Mouse (Mus musculus) intestine, embryonic 16.5 days (tissue): Measurements from ENCODE around the gene Rrp1. TPM values are rescaled to one million over a fixed set of nuclear protein-coding genes. Genes with fewer than 3 reads are reported as not detected.
"Not testable (repeated sequence)": the region's sequence is repeated elsewhere in the genome, so short reads cannot be mapped to it uniquely, and the experiment has no call there.

Experiments
- ATAC-seq: fragments of 200-750 bp; cut with Nextera tagmentation; 2 replicates; pipeline ENCODE4 v1.8.0; 2017; ENCODE audit warnings: moderate TSS enrichment, moderate library complexity
- H3K27ac ChIP-seq: fragments of 300-500 bp; sonication (generic); 2 replicates; pipeline ENCODE4 v1.5.1; 2014; ENCODE audit warnings: mild to moderate bottlenecking, low read length
- H3K27me3 ChIP-seq: fragments of 300-500 bp; sonication (generic); replicated peaks from 2 replicates; pipeline ENCODE4 v1.6.1; 2014; ENCODE audit warnings: low read length, control low read depth, mixed read lengths; ENCODE audit not compliant: control insufficient read depth, insufficient read depth
- H3K36me3 ChIP-seq: fragments of 300-500 bp; sonication (generic); 2 replicates; pipeline ENCODE4 v1.6.1; 2014; ENCODE audit warnings: low read length, control low read depth; ENCODE audit not compliant: control insufficient read depth, insufficient read depth
- H3K4me1 ChIP-seq: fragments of 300-500 bp; sonication (generic); 2 replicates; pipeline ENCODE4 v1.6.1; 2014; ENCODE audit warnings: low read length, control low read depth, mixed read lengths; ENCODE audit not compliant: control insufficient read depth, insufficient read depth
- H3K4me2 ChIP-seq: fragments of 300-500 bp; sonication (generic); 2 replicates; pipeline ENCODE4 v1.6.1; 2014; ENCODE audit warnings: low read depth, low read length, control low read depth
- H3K4me3 ChIP-seq: fragments of 300-500 bp; sonication (generic); 2 replicates; pipeline ENCODE4 v1.5.1; 2014; ENCODE audit warnings: mild to moderate bottlenecking, low read length
- H3K9ac ChIP-seq: fragments of 300-500 bp; sonication (generic); 2 replicates; pipeline ENCODE4 v1.6.1; 2014; ENCODE audit warnings: low read depth, low read length
- H3K9me3 ChIP-seq: fragments of 300-500 bp; sonication (generic); 2 replicates; pipeline ENCODE4 v1.6.1; 2016; ENCODE audit warnings: low read length, control low read depth; ENCODE audit not compliant: control insufficient read depth
- WGBS: fragments of 180-500 bp; shearing (Covaris S2); extraction: QIAGEN DNeasy Blood & Tissue Kit; methylation state at CpG from one replicate; pipeline ENCODE4 v1.1.7; 2014; 5-methylcytosine and 5-hydroxymethylcytosine counted together
- polyA plus RNA-seq: library from polyadenylated mRNA; unstranded; fragments of >200 nt; fragmentation: Nextera tagmentation; extraction: Ambion mirVana; gene quantifications from 2 replicates; pipeline ENCODE4 v1.2.1, GENCODE M21; 2015

Rrp1 gene
- polyA plus RNA-seq, 1 experiment from 2014 or later, result 268 TPM

DNA sequence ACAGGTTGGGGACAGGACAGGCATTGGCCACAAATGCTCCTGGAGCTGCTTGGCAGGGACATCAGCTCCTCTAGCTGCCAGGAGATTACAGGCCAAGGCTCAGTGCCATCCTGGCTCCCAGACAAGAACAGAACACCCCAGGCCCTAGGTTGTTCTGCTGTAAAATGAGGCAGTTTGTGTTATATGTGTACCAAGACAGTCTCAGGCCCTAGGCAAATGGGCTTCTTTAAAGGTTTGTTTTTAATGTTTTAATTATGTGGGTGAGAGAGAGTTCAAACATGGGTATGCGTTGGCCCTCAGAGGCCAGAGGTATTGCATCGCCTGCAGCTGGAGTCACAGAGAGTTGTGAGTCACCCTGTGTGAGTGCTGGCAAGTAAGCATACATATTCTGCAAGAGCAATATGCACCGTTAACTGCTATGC lies 52.5 kb downstream of the Rrp1 start:
- Histone ChIP-seq H3K4me2 (no peak overlapping the region), H3K36me3 (no peaks in the 10 kb centered on the region), H3K9me3 (no peaks in the 10 kb centered on the region), H3K27me3 (0 out of 2 replicates have a peak, but pooled peaks cover 2% of the 10 kb centered on the region), H3K9ac (no peak overlapping the region), H3K4me3 (no peak overlapping the region), H3K27ac (no peak overlapping the region), H3K4me1 (no peaks in the 10 kb centered on the region)
- WGBS, result 67% methylated on average over 3 of the region's 3 CpGs
- no peak for ATAC-seq

DNA sequence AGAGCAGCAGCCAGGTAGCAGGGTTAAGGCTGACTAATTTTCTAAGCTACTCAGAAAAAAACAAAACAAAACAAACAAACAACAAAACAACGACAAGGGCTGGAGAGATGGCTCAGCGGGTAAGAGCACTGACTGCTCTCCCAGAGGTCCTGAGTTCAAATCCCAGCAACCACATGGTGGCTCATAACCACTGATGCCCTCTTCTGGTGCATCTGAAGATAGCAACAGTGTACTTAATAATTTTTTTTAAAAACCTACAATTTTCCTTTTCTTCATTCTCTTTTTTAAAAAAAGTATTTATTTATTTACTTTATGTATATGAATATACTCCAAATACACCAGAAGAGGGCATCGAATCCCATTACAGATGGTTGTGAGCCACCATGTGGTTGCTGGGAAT lies 53.8 kb downstream of the Rrp1 start:
- H3K4me1 ChIP-seq, H3K4me3 ChIP-seq, H3K27me3 ChIP-seq, H3K36me3 ChIP-seq, H3K9me3 ChIP-seq, H3K9ac ChIP-seq, H3K4me2 ChIP-seq, ATAC-seq, H3K27ac ChIP-seq: not testable (repeated sequence)
- WGBS, result 87% methylated on average over 3 of the region's 3 CpGs

DNA sequence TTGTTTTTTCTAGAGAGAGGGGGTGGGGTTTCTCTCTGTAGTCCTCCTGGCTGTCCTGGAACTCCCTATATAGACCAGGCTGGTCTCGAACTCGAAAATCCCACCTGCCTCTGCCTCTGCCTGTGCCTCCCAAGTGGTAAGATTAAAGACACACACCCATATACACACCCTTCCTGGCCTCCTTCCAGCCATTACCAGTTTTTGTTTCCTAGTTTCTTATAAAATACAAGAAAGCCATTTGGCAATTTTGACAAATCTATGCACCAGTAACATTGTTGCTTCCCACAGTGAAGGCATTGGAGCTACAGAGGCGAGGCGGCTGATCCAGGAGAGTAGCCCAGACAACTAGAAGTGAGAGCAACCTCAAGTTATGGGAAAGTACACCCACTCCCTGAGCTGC lies 54.6 kb downstream of the Rrp1 start:
- Histone ChIP-seq H3K36me3 (no peaks in the 10 kb centered on the region), H3K27ac (no peak overlapping the region), H3K9me3 (no peaks in the 10 kb centered on the region), H3K4me3 (no peak overlapping the region), H3K27me3 (0 out of 2 replicates have a peak, but pooled peaks cover 2% of the 10 kb centered on the region), H3K4me1 (no peaks in the 10 kb centered on the region), H3K4me2 (no peak overlapping the region), H3K9ac (no peak overlapping the region)
- WGBS, result 91% methylated on average over 4 of the region's 4 CpGs
- no peak for ATAC-seq

DNA sequence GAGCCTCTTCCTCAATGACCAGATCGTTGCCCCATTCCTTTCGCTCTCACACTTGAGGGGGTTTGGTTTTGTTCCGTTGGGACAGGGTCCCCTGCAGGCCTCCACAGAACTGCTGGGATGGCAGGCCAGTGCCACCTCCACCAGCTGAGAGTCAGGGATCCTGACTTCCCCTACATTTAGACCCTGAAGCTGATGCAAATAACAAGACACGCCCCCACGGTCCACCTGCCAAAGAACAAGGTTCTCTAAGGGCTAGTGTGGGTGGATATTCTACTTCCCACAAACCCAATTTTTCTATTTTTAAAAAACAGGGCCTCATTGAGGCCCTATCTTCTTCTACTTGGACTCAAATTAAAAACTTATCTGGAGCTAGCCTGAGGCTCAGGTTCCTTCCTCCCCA lies 55.1 kb downstream of the Rrp1 start:
- ATAC-seq, result no peak
- Histone ChIP-seq H3K27me3 (0 out of 2 replicates have a peak, but pooled peaks cover 2% of the 10 kb centered on the region), H3K27ac (no peak overlapping the region), H3K36me3 (no peaks in the 10 kb centered on the region), H3K4me1 (0 out of 2 replicates have a peak, but pooled peaks cover 1% of the 10 kb centered on the region), H3K4me3 (no peak overlapping the region), H3K4me2 (no peak overlapping the region), H3K9ac (no peak overlapping the region), H3K9me3 (no peaks in the 10 kb centered on the region)
- 87% methylated on average over 5 of the region's 5 CpGs for WGBS

DNA sequence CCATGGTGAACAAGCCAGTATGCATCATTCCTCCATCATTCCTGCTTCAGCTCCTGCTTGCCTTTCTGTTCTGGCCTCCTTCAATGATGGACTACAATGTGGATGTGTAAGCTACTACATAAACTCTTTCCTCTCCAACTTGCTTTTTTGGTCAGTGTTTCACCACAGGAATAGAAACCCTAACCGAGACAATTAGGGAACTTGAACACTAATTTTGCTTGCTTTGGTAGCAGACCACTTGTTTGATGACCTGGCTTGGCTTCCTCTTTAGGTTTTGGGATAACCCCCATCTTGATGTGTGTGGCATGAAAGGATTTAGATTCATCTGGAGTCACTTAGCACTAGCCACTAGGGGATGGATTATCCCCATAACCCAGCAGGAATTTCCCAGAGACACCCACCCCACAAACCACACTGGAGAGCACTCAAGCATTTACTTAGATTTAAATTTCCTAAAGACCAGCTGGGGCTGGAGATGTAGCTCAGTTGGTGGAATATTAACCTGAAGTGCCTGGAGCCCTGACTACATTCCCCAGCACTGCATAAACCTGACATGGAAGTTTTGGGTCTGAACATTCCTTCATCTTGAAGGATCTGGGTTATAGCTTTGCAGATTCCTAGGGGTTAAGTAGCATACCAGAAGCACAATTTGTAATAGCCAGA lies 56.8 kb downstream of the Rrp1 start:
- H3K4me2 ChIP-seq, result no peak overlapping the region
- no peak for ATAC-seq
- 78% methylated on average over 1 of the region's 1 CpGs for WGBS
- H3K4me3 ChIP-seq, result no peak overlapping the region
- 0 out of 2 replicates have a peak, but pooled peaks cover 2% of the 10 kb centered on the region for H3K27me3 ChIP-seq
- H3K36me3 ChIP-seq, result no peaks in the 10 kb centered on the region
- no peak overlapping the region for H3K9ac ChIP-seq
- peaks cover 6% of the 10 kb centered on the region for H3K4me1 ChIP-seq
- H3K9me3 ChIP-seq, result no peaks in the 10 kb centered on the region
- no peak overlapping the region for H3K27ac ChIP-seq

DNA sequence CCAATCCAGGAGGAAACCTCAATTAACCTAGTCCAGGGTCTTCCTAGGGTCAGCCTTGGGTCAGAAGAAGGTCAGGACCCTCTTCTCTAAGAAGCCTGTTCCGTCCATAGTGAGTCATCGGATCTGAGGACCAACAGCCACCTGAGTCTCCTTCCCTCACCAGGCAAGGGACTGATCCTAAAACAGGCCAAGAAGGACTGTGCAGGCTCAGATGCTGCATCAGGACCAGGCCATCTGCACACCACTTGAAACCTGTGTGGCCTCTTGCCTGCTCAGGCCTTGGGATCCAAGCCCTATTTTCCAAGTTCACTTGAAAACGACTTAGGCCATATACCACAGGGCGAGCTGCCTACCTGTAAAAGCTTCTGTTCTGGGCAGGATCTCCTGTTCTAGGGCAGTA lies 59.6 kb downstream of the Rrp1 start:
- Histone ChIP-seq H3K36me3 (no peaks in the 10 kb centered on the region), H3K9ac (no peak overlapping the region; the same call in 1 of the 2 replicates), H3K27me3 (no peaks in the 10 kb centered on the region), H3K27ac (no peak overlapping the region), H3K4me1 (peaks cover 24% of the 10 kb centered on the region), H3K4me2 (no peak overlapping the region), H3K9me3 (no peaks in the 10 kb centered on the region), H3K4me3 (no peak overlapping the region)
- no peak for ATAC-seq
- WGBS, result 72% methylated on average over 4 of the region's 4 CpGs

DNA sequence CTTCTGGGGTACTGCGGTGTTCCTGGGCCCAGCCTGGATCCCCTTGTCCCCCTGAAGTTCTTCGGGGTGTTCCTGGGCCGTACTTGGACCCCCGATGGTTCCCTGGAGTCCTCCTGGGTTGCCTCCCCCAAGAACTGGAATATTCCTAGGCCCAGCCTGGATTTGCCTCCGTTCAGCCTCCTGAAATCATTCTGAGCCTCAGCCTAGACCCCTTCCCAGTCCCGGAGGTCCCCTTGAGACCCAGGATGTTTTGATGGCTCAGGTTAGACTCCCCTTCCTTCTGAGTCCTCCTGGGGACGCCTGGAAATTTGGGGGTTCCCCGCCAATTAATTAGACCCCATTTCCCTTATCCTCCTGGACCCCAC lies 60.2 kb downstream of the Rrp1 start:
- Histone ChIP-seq H3K27me3 (no peaks in the 10 kb centered on the region), H3K27ac (peak overlapping the region; percentile 80), H3K4me2 (peak overlapping the region; percentile 77), H3K36me3 (no peaks in the 10 kb centered on the region), H3K9me3 (no peaks in the 10 kb centered on the region), H3K4me1 (peaks cover 24% of the 10 kb centered on the region), H3K4me3 (peak overlapping the region; percentile 96), H3K9ac (peak overlapping the region; percentile 99)
- no peak for ATAC-seq
- WGBS, result 39% methylated on average over 8 of the region's 8 CpGs

DNA sequence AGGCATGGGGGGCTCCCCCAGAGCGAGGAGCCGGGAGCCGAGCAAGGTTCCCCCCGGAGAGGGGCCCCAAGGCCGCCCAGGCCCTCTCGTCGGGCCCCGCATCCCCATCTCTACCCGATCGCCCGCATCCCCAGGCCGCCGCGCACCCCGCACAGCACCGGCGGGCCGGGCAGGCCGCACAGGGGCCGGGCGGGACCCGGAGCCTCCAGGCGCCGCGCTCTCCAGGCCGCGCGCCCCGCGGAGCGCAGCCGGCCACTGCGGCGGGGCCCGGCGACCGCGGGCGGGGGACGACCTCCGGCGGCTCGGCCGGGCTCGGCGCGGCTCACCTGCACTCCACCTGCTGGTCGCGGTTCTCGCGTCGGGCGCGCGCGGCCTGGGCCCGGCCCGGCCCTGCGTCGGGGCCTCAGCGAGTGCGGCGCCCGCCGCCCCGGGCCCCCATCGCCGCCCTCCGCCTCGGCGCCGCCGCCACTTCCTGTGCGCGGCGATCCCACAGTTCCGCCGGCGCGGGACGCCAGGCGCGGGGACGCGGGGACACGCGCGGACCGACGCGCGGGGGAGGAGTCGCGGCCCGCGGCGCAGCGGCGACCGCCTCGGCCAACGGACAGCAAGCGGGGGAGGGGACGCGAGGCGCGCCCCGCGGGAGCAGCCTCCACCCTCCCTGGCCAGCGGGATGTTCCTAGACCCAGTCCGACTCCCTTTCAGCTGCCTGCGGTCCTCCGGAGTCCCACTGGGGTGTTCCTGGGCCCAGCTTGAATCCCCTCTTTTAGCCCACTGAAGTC lies 60.8 kb downstream of the Rrp1 start, which contains the start of gene Agpat3:
Gene Agpat3, minus strand, starts transcription at position 603 of the 779 bp plus-strand sequence.
- Histone ChIP-seq H3K9ac (peak within 1 kb of the TSS; percentile 99), H3K4me1 (peaks cover 24% of the 10 kb centered on the region), H3K36me3 (no peaks in the 10 kb centered on the region), H3K9me3 (no peaks in the 10 kb centered on the region), H3K4me3 (peak within 1 kb of the TSS; percentile 96), H3K4me2 (peak within 1 kb of the TSS; percentile 77), H3K27me3 (no peaks in the 10 kb centered on the region), H3K27ac (peak within 1 kb of the TSS; percentile 80)
- WGBS, result under 1% methylated on average over 79 of the region's 113 CpGs
- ATAC-seq, result peak; percentile 90

DNA sequence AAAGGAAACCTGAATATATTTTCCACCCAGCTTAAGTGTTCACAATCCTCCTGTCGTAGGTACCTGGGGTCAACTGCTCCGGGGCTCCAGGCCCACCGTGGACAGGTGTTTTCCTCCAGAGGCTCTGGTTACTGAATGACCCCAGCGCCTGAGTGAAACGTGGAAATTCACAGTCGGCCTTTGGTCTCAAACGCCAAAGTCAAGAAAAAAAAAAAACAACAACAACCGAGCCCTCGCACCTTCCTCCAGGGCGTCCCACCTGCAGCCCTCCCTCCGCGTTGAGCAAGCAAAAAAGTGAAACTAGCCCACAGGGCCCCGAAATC lies 61.3 kb downstream of the Rrp1 start:
- Histone ChIP-seq H3K27me3 (no peaks in the 10 kb centered on the region), H3K27ac (peak overlapping the region; percentile 80), H3K9ac (peak overlapping the region; percentile 99), H3K4me1 (peaks cover 24% of the 10 kb centered on the region), H3K9me3 (no peaks in the 10 kb centered on the region), H3K4me2 (peak overlapping the region; percentile 77), H3K36me3 (no peaks in the 10 kb centered on the region), H3K4me3 (peak overlapping the region; percentile 96)
- under 1% methylated on average over 13 of the region's 13 CpGs for WGBS
- ATAC-seq, result peak; percentile 21; the same call in 1 of the 2 replicates
